Mouse (Mus musculus) gastrocnemius, postnatal 10 days (tissue): ENCODE results near the gene Krtap6-1. TPM values are rescaled to one million over a fixed set of nuclear protein-coding genes. Genes with fewer than 3 reads are reported as not detected.
"Not testable (repeated sequence)": the region's sequence is repeated elsewhere in the genome, so short reads cannot be mapped to it uniquely, and the experiment has no call there.

ENCODE experiments used
- DNase-seq: peaks from one replicate; pipeline ENCODE4 v3.0.0; 2021; ENCODE audit warnings: mixed read lengths
- long read RNA-seq, 2 experiments: library from polyadenylated mRNA; stranded (forward); transcript quantifications; one replicate each; pipeline ENCODE4 v2.0.0; 2021
- total RNA-seq, 2 experiments: library from RNA; stranded (reverse); gene quantifications; 2 replicates each; pipeline ENCODE4 v1.2.3; 2021

The Krtap6-1 gene
- not detected for total RNA-seq
- long read RNA-seq, experiment 1 = 0 reads
- long read RNA-seq, experiment 2 = 0 reads

GRCm38 (mm10) chr16:89031399-89031798 lies at the start of gene Krtap6-1:
Krtap6-1 (plus strand) TSS chr16:89031699.
- not testable (repeated sequence) for DNase-seq

DNA sequence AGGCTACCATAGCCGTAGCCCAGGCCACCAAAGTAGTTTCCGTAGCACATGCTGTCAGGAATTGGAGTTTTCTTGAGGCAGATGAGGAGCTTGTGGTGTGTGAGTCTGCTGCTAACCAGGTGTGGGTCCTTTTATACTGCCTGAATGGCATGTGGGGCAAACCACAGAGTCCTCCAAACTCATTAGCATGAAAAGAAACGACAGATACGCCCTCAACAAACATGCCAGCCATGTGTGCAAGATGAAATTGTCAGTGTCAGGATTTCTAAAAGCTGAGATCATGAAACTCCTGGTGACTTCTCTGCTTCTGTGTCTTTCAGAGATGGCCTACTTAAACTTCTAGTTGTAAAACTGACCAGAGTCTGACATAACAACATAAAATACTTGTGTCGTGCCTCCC lies 20.8 kb upstream of the Krtap6-1 start, which contains the start of gene Krtap22-2:
TSS of gene Krtap22-2 (minus strand) at position 101 of the 400 bp plus-strand sequence.
- DNase-seq = no peak

DNA sequence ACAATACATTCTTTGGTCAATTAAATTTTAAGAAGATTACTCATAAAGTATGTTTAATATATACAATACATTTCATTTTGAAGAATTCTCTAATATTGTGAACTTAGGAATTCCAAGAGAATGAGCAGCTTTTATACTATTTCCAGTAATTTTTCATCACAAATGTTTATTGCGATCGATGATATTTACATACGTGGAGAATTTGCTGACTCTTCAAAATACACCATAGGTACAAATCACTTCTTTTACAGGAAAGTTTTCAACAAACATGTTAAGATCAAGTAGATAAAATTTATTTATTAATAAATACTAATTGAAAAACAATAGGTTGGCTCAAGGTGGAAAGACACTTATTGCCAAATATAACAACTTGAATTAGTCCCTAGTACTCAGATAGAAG lies 17.5 kb upstream of the Krtap6-1 start:
- no peak for DNase-seq

- not testable (repeated sequence) for DNase-seq
Measured at GRCm38 (mm10) chr16:89014984-89015383, 16.5 kb upstream of the Krtap6-1 start, which contains the start of gene Gm10229. Gm10229 (plus strand) TSS chr16:89015284.

- not testable (repeated sequence) for DNase-seq
Measured at GRCm38 (mm10) chr16:89041372-89041771, 9.9 kb downstream of the Krtap6-1 start, which contains the start of gene Gm10228. Gm10228 (minus strand) TSS chr16:89041472.

- DNase-seq = no peak
Measured at GRCm38 (mm10) chr16:89047783-89048182, 16.3 kb downstream of the Krtap6-1 start, which contains the start of gene Krtap6-5. Krtap6-5 (minus strand) TSS chr16:89047883.

GRCm38 (mm10) chr16:89063902-89064301 lies 32.4 kb downstream of the Krtap6-1 start, which contains the start of gene 1110025L11Rik:
1110025L11Rik (minus strand) TSS chr16:89064002.
- DNase-seq = not testable (repeated sequence)

GRCm38 (mm10) chr16:89071041-89071440 lies 39.5 kb downstream of the Krtap6-1 start:
- not testable (repeated sequence) for DNase-seq

Other genes starting within 250 kb of the Krtap6-1 start
- gene Gm20741, start 219.5 kb upstream of the Krtap6-1 start, total RNA-seq = not detected
- not detected for gene Krtap15, start 211.5 kb upstream of the Krtap6-1 start, total RNA-seq
- gene Krtap14, start 205.6 kb upstream of the Krtap6-1 start, total RNA-seq = not detected
- not detected for gene Krtap19-1, start 162.3 kb upstream of the Krtap6-1 start, total RNA-seq
- not detected for gene Krtap19-2, start 157.4 kb upstream of the Krtap6-1 start, total RNA-seq
- gene Krtap19-3, start 153.7 kb upstream of the Krtap6-1 start, total RNA-seq = not detected
- not detected for gene Krtap19-4, start 146.6 kb upstream of the Krtap6-1 start, total RNA-seq
- gene Krtap19-5, start 135.2 kb upstream of the Krtap6-1 start, total RNA-seq = not detected
- not detected for gene Krtap19-9b, start 99.4 kb upstream of the Krtap6-1 start, total RNA-seq
- not detected for gene Krtap16-3, start 68.8 kb upstream of the Krtap6-1 start, total RNA-seq
- not detected for gene Krtap22-2, start 20.9 kb upstream of the Krtap6-1 start, total RNA-seq
- under 1 TPM in 1 of 2 experiments, not detected in 1; 0.63 TPM for gene Gm10229, start 16.4 kb upstream of the Krtap6-1 start, total RNA-seq
- gene Gm10228, start 9.8 kb downstream of the Krtap6-1 start, total RNA-seq = under 1 TPM in 1 of 2 experiments, not detected in 1; 0.96 TPM
- not detected for gene Krtap6-5, start 16.2 kb downstream of the Krtap6-1 start, total RNA-seq
- gene 1110025L11Rik, start 32.3 kb downstream of the Krtap6-1 start, total RNA-seq = not detected
- not detected for gene Krtap6-3, start 52.3 kb downstream of the Krtap6-1 start, total RNA-seq
- gene Gm6358, start 109.2 kb downstream of the Krtap6-1 start, total RNA-seq = not detected
- not detected for gene Gm10061, start 119.4 kb downstream of the Krtap6-1 start, total RNA-seq
- gene Gm9789, start 126.3 kb downstream of the Krtap6-1 start, total RNA-seq = not detected
- gene Gm7735, start 137.8 kb downstream of the Krtap6-1 start, total RNA-seq = not detected
- not detected for gene 1110057P08Rik, start 143.0 kb downstream of the Krtap6-1 start, total RNA-seq
- gene Krtap20-2, start 174.2 kb downstream of the Krtap6-1 start, total RNA-seq = not detected